Mouse (Mus musculus): ENCODE measurements around the gene Ednra.

Ednra gene

DNA sequence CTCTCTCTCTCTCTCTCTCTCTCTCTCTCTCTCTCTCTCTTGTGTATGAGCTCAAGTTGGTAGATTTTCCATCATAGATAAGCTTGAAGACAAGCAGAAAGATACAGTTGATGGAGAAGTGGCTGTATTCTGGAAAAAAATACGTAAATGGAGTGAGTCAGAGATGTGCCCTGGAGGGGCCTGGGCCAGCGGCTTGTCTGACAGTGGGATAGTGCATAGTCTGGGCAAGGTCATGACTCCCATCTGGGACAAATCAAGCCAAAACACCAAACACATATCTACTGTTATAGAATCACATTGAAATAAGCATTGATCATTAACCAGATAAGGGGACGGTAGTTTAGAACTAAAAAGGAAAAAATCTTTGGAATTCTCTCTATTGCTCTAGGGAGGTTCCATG lies 65.9 kb downstream of the Ednra start:
- no peak for DNase-seq (ENCODE audit: extremely low read depth, low read depth, low spot score)

- no peak for DNase-seq (ENCODE audit: extremely low read depth, low read depth, low spot score)
These were observed 73.5 kb downstream of the Ednra start for GRCm38 (mm10) chr8:77650646-77651190.

GRCm38 (mm10) chr8:77640093-77640839 lies 84.0 kb downstream of the Ednra start:
- no peak for DNase-seq (ENCODE audit: extremely low read depth, low read depth, low spot score)

DNA sequence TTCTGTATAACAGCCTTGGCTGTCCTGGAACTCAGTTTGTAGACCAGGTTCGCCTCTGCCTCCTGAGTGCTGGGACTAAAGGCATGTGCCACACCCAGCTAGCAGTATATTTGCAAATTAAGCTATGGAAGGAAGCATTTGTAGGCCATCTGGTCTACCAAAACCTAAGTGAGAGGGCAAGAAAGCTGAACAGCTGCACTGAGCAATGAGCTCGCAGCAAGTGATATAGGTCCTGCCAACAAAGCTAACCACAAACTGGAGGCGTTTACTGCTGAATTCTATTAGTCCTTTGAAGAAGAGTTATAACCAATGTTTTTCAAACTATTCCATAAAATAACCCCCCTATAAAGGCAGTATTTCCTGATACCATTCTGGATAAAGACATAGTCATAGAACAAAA lies 86.7 kb downstream of the Ednra start:
- DNase-seq (ENCODE audit: extremely low read depth, low read depth, low spot score), result no peak

- DNase-seq (ENCODE audit: extremely low read depth, low read depth, low spot score), result no peak
These were observed 90.2 kb downstream of the Ednra start for GRCm38 (mm10) chr8:77634035-77634434.

GRCm38 (mm10) chr8:77633211-77633610 lies 91.1 kb downstream of the Ednra start:
- no peak for DNase-seq (ENCODE audit: extremely low read depth, low read depth, low spot score)

DNA sequence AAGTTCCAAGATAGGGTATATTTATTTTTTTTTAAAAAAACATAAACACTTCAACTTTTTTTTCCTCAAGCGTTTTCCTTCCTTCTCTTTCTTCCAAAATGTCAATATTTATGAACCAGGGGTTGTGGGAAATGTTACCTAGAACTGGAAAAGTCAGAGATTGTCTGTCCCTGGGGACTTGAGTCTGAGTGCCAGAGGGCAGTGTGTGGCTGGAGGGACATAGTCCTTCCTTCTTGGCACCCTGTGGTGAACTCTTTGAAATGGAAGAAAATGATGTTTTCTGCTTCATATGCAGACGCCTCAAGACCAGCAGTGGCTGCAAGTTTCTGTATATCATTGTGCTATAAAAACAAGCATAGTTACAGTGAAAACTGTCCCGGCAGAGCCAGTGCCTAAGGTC lies 93.6 kb downstream of the Ednra start:
- DNase-seq (ENCODE audit: extremely low read depth, low read depth, low spot score), result no peak

DNA sequence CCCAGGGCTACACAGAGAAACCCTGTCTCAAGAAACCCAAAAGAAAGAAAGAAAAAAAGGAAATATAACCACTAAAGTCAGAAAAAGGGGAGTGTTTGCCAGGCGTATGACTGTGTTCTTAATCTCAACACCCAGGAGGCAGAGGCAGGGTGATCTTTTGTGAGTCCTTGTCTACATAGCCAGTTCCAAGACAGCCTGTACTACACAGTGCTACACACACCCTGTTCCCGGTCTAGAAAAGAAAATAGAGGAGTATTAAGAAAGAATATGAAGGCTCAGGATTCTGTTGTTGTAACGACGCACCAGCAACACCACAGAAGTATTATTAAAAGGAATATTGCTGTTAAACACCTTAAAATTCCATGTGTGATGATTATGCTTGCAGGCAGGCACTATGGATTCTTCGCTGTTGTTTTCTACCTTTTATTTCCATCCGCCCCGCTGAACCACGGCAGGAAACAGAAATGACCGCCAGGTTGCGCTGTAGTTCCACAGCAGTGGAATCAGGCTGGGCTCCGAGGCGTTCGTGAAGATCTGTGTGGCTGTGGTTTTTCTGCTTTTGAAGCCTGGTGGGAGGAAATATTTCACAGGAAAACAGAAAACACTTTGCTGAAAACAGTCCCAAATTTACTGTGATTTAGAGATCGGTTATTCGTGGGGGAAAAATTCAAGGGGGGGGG lies 94.3 kb downstream of the Ednra start:
- DNase-seq (ENCODE audit: extremely low read depth, low read depth, low spot score), result no peak

GRCm38 (mm10) chr8:77623677-77624209 lies 100.5 kb downstream of the Ednra start:
- DNase-seq (ENCODE audit: extremely low read depth, low read depth, low spot score), result no peak

- DNase-seq (ENCODE audit: extremely low read depth, low read depth, low spot score), result no peak
These were observed 106.3 kb downstream of the Ednra start for GRCm38 (mm10) chr8:77617916-77618315.
